Mouse (Mus musculus): Measurements from ENCODE around the gene Syp. TPM values are rescaled to one million over a fixed set of nuclear protein-coding genes. Genes with fewer than 3 reads are reported as not detected.
A peak's percentile ranks its signal among the peaks of the same experiment; 100 is the strongest.

The Syp gene
- 4.7 and 13.6 TPM in 2 replicates for polyA plus RNA-seq (2012; rRNA removed)

DNA sequence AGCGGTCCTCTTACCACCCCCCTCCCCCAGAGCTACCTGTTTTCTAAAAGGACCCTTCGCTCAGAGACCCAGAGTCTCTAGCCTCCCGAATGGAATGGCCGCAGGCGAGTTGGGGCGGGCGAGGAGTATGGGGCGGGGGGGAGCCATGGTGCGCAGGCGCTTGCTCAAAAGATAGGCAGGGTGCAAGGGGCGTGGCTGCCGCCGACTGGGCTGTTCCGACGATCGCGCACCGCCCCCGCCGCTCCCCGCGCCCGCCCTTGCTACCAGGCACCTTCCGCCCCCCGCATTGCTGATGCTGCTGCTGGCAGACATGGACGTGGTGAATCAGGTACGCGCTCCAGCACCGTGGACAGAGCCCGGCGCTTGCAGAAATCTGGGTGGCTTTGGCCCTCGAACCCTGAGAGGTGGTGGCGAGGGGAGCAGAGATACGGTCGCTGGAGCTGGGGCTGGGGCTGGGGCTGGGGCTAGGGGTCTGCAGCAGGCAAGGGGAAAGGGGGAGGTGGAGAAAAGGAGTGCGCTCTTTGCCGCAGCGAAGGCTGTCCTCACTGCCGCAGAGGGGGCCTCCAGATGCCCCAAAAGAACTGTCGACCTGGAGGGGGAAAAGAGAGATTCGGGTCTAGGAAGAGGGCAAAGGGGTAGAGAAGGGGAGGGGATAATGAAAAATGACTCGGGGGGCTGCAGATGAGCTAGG is at the start of gene Syp:
Syp (plus strand) TSS at position 71 of the 691 bp plus-strand sequence.
- no peak for DNase-seq (ENCODE audit: low read depth)

DNA sequence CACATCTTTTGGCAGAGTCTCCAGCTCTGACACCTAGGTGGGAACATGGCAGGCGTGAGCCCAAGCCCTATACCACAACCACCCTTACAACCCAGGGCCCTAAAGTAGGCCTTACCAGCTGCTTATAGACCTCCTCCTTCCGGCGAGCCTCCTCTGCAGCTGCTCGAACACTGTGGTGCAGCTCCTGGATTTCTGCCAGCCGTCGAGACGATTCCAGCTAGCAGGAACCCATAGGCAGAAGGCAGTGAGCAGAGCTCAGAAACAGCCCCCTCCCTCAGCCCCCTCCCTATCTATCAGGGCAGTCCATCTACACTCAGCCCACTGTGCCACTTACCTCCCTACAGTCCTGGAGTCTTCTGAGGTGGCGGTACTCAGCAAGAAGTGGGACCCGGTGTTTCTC is 42.9 kb upstream of the Syp start:
- DNase-seq (ENCODE audit: low read depth), result no peak

DNA sequence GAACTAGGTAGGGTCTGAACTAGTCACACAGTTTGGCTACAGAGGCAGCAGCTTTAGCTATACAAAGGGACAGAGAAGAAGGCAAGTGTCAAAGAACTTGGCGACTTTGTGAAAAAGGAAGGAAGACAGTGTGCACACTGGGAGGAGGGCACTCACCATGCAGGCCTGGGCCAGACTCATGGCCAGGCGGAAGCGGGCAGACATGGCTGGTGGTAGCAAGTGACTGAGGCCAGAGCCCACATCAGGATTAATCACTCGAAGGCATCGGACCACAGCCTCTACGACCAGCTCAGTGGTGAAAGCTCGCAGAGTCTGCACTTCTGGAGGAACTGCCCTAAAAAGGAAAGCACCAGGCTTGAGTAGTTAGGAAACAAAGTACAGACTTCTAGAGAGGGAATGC is 34.3 kb upstream of the Syp start:
- no peak for DNase-seq (ENCODE audit: low read depth)

DNA sequence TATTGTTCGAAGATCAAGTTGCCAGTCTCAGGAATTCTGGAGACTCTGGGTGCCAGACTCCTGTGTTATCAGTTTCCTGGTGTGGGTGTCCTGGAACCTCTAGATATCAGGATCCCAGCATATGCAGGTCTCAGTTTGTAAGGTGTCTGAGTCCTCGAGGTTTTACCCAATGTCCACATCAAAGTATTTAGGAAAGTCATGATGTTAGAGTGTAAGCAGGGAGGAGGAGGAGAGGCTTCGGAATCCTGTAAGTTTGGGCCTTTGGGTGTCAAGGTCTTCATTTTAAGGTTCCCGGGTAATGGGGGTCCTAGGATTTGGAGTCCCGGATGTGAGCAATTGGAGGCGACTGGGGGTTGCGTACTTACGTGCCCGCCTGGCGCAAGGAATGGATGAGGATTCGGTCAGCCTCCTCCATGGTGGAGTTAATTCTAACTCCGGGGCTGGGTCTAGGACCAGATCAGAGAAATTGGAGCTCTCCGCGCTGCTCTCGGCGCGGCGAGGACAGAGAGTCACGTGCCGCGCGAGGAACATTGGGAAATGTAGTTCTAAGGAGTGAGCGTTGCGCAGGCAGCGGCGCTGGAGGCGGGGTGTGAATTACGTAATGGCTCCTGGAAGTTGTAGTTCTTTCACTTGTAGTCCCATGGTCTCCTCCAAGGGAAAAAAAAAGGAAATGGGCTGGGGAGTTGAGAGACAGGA is 33.2 kb upstream of the Syp start, which contains the start of gene Ccdc22:
Ccdc22 (minus strand) TSS at position 639 of the 696 bp plus-strand sequence.
- DNase-seq (ENCODE audit: low read depth), result peak; percentile 6

DNA sequence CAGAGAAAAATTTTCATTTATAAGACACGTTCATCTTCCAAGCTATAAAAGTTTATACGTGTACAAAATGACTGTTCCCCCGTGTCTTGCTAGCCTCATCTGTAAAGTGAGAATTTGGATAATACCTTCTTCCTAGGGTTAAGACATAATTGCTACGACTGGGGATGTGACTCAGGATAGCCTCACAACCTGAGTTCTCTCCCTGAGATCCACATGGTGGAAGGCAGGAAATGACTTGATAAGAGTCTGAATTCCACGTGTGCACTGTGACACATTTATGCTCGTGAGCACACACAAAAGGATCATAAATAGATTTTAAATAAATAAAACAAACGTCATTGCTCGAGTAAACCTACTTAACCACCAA is 32.7 kb upstream of the Syp start:
- DNase-seq (ENCODE audit: low read depth), result no peak

DNA sequence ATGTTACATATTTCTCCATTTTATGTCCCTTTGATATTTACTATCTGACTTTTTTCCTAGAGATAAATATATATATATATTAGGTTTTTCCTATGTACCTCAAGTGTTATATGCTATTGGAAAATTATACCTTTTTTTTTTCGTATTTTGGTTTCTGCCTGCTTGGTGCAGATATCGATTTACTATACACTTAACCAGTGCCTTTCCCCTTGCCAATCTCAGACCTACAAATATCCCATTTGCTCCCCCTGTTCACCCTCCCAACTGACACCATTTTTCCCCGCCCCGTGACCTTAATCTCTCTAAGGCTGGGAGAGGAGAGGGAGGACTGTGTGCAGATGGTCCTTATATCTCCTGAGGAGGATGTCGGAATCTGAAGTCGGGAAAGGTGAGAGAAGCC is 31.5 kb upstream of the Syp start, which contains the start of gene Cacna1f:
Cacna1f (plus strand) TSS at position 301 of the 400 bp plus-strand sequence.
- DNase-seq (ENCODE audit: low read depth), result no peak

DNA sequence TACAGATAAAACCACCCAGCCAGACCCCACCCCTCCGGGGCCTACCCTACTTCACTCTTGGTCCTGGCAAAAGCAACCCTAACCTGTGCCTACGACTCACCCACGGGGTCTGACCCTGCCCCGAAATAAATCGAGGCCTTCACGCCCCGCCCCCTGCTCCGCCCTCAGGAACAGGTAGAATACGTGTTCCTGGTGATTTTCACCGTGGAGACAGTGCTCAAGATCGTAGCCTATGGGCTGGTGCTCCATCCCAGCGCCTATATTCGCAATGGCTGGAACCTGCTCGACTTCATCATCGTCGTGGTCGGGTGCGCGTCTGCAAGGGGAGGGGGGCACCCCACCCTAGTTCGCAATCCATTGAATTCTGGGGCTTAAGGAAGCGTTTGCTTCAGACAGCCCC is 28.2 kb upstream of the Syp start:
- DNase-seq (ENCODE audit: low read depth), result no peak

DNA sequence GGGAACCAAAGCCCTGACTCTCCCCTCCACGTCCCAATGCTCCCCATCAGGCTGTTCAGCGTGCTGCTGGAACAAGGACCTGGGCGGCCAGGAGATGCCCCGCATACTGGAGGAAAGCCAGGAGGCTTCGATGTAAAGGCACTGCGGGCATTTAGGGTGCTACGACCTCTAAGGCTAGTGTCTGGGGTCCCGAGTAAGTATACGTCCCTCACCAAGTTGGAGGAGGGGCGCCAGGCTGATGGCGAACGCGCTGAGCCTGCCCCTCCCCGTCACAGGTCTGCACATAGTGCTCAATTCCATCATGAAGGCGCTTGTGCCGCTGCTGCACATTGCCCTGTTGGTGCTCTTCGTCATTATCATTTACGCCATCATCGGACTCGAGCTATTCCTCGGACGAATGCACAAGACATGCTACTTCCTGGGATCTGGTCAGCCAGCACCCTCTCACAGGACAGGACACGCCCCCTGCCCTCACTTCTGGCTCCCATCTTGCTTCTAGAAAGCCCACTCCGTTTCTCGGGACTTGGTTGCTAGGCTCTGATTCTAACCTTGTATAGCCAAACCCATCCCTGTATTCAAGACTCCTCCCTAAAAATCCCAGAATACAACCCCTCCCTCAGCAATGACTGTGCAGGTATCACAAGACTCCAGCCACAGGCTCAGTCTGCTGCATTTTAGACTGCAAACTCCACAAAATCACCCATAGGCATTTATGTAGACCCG is 27.6 kb upstream of the Syp start:
- no peak for DNase-seq (ENCODE audit: low read depth)

DNA sequence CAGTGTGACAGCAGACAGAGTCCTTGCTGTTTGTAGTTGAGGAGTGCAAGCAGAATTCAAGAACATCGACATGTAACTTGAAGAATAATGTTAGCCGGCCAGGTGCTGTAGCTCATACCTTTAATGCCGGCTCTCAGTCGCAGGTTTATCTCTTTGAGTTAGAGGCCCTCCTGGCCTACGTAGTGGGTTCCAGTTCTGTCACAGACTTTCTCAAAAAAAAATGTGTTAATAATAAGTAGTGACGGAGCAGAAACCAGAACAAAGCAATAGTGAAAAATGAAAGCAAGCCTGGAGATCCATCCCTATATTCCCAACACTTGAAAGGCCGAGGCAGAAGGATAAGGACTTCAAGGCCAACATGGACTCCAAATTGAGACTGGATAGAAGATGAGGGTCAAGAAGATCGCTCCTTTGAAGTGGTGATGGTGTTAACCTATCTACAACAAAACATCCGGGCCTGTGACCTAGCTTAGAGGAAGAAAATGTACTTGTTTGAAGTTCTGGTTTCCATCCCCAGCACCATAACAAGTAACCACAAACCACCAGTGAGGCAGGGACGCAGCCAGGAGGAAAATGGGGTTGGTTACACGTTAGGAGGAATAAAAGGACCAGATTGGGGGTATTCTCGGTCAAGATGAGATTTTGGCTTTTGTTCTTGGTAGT is 20.3 kb upstream of the Syp start:
- DNase-seq (ENCODE audit: low read depth), result no peak

DNA sequence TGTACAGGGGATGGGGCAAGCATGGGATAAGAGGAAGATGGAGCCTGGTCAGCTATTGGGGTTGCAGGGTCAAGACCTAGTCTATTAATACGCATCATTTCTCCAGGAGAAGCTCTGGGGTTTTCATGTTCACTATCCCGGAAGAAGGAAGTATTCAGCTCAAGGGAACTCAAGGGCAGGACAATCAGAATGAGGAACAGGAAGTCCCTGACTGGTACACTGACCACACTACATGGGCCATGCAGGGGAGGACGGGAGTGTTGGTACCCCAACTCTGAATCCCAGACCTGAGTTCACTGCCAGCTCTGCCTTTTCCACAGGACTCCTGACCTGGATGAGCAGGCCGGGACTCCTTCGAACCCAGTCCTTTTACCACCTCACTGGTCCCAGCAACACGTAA is 5.7 kb upstream of the Syp start:
- no peak for DNase-seq (ENCODE audit: low read depth)

DNA sequence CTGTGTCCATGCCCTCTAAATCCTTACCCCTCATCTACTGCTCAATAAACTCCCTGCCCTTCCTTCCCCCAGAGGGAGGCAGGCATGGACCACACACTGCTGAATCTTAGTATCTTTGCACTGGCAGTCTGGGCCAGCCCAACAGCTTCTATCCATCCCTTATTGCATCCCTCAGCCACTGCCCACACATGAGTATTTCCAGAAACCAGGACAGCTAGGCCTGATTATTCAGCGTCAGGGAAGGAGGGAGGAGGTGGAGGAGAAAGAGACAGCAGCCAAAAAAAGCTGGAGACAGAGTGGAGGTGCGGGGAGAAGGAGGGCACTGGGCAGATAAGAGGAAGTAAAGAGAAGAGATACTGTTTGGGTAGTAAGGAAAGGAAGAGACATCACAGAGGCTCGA is 3.2 kb upstream of the Syp start:
- DNase-seq (ENCODE audit: low read depth), result no peak

DNA sequence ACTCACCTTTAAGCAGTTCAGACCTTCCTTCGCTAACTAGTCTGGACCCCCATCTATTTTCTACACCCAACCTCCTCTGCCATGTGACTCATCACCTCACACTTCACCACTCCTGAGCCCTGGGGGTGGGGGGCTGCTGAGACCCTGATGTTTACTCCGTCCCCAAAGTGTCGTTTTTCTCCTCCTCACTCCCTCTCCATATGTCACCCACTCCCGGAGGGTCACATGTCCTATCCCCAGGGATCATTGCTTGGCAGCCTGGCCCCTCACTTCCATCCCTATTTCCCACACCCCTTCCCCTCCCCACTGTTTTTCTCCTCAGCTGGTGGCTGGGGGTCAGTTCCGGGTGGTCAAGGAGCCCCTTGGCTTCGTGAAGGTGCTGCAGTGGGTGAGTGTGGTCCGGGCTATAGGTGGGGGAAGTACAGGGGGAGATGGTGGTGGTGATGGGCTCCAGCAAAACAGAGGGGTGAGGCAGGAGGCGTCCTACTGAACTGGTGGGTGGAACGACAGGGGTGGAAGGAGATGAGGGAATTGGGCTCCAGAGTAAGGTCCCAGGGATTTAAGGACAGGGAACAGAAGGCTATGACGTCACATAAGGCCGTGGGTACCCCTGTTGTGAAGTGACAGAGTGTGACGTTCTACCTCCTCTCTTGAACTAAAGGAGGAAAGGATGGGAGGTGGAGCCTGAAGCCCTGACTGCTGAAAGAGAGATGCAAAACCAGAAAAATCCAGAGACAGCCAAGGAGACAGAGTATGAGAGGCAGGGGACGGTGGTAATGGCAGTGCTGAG is 1.5 kb downstream of the Syp start:
- no peak for DNase-seq (ENCODE audit: low read depth)

DNA sequence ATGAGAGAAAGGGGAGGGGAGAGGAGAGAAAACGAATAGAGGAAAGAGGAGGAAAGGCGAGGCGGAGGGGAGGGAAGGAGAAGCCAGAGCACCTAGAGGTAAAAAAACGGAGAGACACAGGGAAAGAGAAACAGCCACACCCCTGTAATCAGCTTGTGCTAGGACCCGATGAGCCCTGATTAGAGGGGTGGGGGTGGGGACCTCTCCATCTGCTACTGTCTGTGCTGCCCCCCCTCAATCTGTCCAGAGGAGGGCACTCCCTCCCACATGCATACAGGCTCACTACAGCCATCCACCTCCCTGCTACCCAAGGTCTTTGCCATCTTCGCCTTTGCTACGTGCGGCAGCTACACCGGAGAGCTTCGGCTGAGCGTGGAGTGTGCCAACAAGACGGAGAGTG is 2.5 kb downstream of the Syp start:
- no peak for DNase-seq (ENCODE audit: low read depth)

DNA sequence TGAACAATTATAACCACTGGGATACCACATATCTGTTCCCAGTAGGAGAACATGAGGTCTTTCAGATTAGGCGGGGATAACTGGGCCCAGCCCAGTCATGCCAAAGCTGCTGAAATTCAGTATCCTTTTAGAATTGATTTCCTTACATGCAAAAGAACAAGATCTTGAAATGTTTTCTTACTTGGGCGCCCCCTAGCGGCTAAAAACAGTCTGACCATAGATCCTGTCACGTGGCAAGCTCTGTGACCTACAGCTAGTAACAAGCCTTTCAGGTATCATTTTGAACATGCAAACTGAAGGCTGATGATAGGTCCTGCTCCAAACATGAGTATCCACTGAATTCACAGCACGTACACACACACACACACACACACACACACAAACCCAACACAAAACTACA is 7.1 kb downstream of the Syp start:
- no peak for DNase-seq (ENCODE audit: low read depth)

DNA sequence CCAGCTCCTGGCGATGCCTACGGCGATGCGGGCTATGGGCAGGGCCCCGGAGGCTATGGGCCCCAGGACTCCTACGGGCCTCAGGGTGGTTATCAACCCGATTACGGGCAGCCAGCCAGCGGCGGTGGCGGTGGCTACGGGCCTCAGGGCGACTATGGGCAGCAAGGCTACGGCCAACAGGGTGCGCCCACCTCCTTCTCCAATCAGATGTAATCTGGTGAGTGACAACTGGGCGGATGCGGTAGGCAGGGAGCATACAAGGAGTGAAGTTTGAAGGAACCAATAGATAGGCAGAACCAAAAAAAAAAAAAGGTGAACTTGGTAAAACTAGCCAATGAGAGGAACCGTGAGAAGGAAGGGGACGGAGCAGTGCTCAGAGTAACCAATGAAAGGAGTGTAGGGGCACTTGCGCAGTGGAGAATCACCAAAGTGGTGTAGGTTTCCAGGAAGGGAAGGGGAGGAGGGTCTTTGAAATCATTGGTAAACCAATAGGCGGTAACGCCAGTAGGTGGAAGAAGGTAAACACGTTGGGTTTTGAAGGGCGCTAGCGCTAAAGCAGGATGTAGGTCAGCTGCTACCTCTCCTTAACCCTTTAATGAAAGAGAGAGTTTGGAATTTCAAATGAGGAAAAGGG is 10.5 kb downstream of the Syp start:
- no peak for DNase-seq (ENCODE audit: low read depth)

DNA sequence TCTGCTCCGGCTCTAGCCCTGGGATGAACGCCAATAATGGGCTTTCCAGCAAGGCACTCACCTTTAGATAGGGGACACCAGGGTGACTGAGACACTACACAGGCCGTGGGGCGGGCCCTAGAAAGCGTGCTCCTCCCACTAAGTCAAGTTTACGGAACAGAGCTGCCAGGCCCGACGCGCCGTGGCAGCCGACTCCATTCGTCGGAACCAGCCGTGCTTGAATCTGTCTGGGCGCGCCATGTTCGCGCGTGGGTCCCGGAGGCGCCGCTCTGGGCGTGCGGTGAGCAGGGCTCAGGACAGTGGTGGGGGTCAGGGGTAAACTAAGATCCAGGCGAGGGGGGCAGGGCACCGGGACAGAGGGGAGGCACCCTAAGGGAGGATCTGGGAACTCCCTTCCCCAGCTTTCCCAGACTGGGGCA is 19.0 kb downstream of the Syp start, which contains the start of gene Prickle3:
Prickle3 (plus strand) TSS at position 40 of the 419 bp plus-strand sequence.
- DNase-seq (ENCODE audit: low read depth), result no peak

DNA sequence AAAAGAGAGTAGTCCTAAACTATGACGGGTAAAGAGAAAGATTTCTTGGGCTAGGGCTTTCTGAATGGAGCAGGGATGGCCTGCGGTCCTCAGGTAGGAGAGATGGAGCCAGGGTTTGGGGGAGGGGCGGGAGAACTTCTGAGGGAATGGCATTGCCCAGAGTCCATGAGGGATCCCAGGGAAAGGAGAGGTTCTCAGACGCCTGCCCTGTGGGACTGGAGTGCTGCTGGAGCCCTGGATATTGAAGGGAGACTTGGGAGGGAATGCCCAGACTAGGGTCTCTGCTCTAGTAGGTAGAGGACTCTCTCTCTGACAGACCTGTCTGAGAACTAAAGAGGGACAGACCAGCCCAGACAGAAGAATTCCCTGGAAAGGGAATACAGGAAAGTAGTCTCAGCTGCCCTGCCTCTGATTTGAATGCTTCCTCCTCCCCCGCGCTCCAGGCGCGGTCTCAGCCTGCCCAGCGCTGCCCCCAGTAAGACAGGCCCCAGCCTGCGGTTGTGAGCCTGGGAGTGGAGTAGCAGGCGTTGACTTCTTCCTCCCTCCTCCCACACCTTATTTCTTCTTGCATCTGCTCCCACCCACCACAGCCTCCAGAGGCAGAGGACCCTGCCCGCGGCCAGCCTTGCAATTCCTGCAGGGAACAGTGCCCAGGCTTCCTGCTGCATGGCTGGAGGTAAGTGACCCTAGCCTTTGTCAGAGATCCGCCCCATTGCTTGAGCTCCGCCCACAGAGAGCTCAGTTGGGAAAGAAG is 19.9 kb downstream of the Syp start:
- no peak for DNase-seq (ENCODE audit: low read depth)

DNA sequence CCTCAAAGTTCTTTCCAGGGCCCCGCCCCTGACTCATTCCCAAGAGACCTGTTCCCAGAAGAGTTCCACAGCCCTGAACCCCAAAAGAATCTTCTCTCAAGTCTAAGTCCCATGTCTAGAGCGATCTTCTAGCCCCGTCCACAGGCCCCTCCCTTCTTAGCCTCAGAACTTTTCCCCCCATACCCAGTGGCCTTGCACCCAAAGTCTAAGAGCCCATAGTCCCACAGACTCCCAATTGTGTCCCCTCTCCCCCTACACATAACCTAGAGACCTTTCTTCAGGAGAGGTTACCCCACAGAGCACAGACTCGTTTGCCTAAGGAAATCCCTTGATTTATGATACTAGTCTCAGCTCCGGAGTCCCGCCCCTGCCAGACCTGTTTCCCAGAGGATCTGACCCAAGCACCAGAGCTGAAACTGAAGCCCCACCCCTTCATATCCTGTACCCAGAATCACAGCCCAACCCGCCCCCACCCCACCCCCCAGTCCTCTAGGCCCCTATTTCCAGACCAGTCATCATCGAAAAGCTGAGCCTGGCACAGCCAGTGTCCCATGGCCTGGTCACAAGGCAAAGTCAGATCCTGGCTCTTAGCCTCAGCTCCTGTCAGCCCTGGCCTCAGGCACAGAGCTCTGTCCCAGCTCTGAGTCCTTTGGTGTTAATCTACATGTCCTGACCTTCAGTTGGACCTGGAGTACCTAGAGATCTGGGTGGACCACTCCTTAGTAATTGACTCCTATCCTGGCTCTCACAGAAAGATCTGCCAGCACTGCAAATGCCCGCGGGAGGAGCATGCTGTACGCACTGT is 20.7 kb downstream of the Syp start:
- DNase-seq (ENCODE audit: low read depth), result no peak

DNA sequence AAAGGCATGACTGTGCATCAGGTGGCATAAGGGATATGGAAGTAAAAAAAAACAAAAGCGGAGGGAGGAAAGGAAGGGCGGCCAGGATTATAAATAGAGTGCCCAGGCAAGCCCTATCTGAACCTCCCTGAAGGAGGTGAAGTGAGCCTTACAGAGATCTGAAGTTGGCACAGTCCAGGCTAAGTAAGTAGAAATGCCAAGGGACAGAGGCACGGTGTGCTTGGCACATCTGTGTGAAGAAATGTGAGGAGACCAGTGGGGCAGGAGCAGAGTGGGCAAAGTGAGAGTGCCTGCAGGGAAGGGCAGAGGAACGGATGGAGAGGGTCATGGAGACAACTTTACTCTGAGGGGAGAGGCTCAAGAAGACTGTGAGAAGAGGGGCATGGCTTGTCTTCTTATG is 22.8 kb downstream of the Syp start:
- no peak for DNase-seq (ENCODE audit: low read depth)
